Comparison of ENCODE assay signal across 6 mouse cellular contexts in genomic region chr11:48875343-48875837, GRCm38 (mm10). TPM values are rescaled to one million over a fixed set of nuclear protein-coding genes. Genes with fewer than 3 reads are reported as not detected.
"Had no signal": no experiment of that assay in that cellular context is flagged by ENCODE, and none has a peak within 500 bp of the region (broad histone marks: within the 10 kb centered on the region; RNA-seq: fewer than 3 reads in every experiment).

No protein-coding gene starts in this region.

RNA-seq across cellular contexts. Expression of gene Gm5431, which starts 26.6 kb away (rescaled TPM):
- total RNA-seq: megakaryocyte-erythroid progenitor cell, adult 5-6 weeks had no signal
- polyA plus RNA-seq: limb, embryonic 10.5 days; limb, embryonic 11.5 days; myocyte; neural tube, embryonic 11.5 days had no signal

RNA-seq across cellular contexts. Expression of gene Trim7, which starts 49.5 kb away (rescaled TPM):
- polyA plus RNA-seq: liver, embryonic 12.5 days had no signal
